Mouse (Mus musculus) lung, embryonic 14.5 days (tissue): ENCODE data around the gene Jup. TPM values are rescaled to one million over a fixed set of nuclear protein-coding genes. Genes with fewer than 3 reads are reported as not detected.
A peak's percentile ranks its signal among the peaks of the same experiment; 100 is the strongest.
"Not testable (repeated sequence)": the region's sequence is repeated elsewhere in the genome, so short reads cannot be mapped to it uniquely, and the experiment has no call there.

Experiments used
- ATAC-seq: fragments of 200-750 bp; cut with Nextera tagmentation; 2 replicates; pipeline ENCODE4 v1.8.0; 2017; ENCODE audit warnings: mild to moderate bottlenecking, moderate TSS enrichment, moderate library complexity; ENCODE audit not compliant: insufficient read depth
- DNase-seq: peaks from one replicate; pipeline ENCODE4 v3.0.0-alpha.2; 2015
- H3K27ac ChIP-seq: fragments of 300-500 bp; sonication (generic); 2 replicates; pipeline ENCODE4 v1.5.1; 2014; ENCODE audit warnings: low read depth, mild to moderate bottlenecking, moderate library complexity
- H3K27me3 ChIP-seq: fragments of 300-500 bp; sonication (generic); 2 replicates; pipeline ENCODE4 v1.6.1; 2014; ENCODE audit warnings: low read length, control low read depth; ENCODE audit not compliant: insufficient read depth
- H3K36me3 ChIP-seq: fragments of 300-500 bp; sonication (generic); 2 replicates; pipeline ENCODE4 v1.6.1; 2014; ENCODE audit warnings: control low read depth; ENCODE audit not compliant: insufficient read depth
- H3K4me1 ChIP-seq: fragments of 300-500 bp; sonication (generic); 2 replicates; pipeline ENCODE4 v1.6.1; 2014; ENCODE audit warnings: antibody characterized with exemption, control low read depth; ENCODE audit not compliant: insufficient read depth
- H3K4me2 ChIP-seq: fragments of 300-500 bp; sonication (generic); 2 replicates; pipeline ENCODE4 v1.6.1; 2014; ENCODE audit warnings: mild to moderate bottlenecking
- H3K4me3 ChIP-seq: fragments of 300-500 bp; sonication (generic); 2 replicates; pipeline ENCODE4 v1.5.1; 2014; ENCODE audit warnings: low read depth, low read length
- H3K9ac ChIP-seq: fragments of 300-500 bp; sonication (generic); 2 replicates; pipeline ENCODE4 v1.6.1; 2014
- H3K9me3 ChIP-seq: fragments of 300-500 bp; sonication (generic); 2 replicates; pipeline ENCODE4 v1.6.1; 2016; ENCODE audit warnings: low read depth, low read length, control low read depth
- CTCF ChIP-seq: IDR thresholded peaks from 2 replicates; pipeline ENCODE4 v1.5.1; 2016; ENCODE audit warnings: antibody characterized with exemption, low read depth
- WGBS: fragments of 180-500 bp; shearing (Covaris S2); extraction: QIAGEN DNeasy Blood & Tissue Kit; methylation state at CpG from one replicate; pipeline ENCODE4 v1.1.7; 2014; 5-methylcytosine and 5-hydroxymethylcytosine counted together
- polyA plus RNA-seq: library from polyadenylated mRNA; unstranded; fragments of >200 nt; fragmentation: Nextera tagmentation; extraction: Ambion mirVana; gene quantifications from 2 replicates; pipeline ENCODE4 v1.2.1, GENCODE M21; 2014

Gene Jup
- polyA plus RNA-seq, 1 experiment from 2014 or later, result 88.3 TPM

DNA sequence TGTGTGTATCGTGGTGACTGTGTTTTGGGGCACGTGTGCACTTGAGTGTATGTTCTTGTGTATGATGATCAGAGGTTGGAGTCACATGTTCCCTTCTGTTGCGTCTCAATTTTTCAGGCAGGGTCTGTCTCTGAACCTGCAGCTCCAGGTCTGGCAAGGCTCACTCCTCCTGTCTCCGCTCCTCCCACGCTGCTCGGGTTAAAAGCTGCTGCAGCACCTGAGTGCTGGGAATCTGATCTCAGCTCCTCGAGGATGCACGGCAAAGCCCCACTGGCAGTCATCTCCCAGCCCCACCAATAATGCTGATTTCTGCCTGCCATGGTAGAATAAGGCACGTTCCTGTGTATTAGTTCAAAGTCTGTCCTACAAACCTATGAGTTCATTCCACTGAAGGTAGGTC is 22.4 kb downstream of the Jup start:
- H3K4me2 ChIP-seq, result no peak overlapping the region
- no peak overlapping the region for H3K27ac ChIP-seq
- H3K4me1 ChIP-seq, result no peaks in the 10 kb centered on the region
- no peaks in the 10 kb centered on the region for H3K27me3 ChIP-seq
- DNase-seq (no peak), ATAC-seq (no peak)
- no peak for TF ChIP-seq CTCF
- no peak overlapping the region for H3K9ac ChIP-seq
- peaks cover 75% of the 10 kb centered on the region for H3K36me3 ChIP-seq
- no peaks in the 10 kb centered on the region for H3K9me3 ChIP-seq
- no peak overlapping the region for H3K4me3 ChIP-seq
- WGBS, result 84% methylated on average over 9 of the region's 9 CpGs

DNA sequence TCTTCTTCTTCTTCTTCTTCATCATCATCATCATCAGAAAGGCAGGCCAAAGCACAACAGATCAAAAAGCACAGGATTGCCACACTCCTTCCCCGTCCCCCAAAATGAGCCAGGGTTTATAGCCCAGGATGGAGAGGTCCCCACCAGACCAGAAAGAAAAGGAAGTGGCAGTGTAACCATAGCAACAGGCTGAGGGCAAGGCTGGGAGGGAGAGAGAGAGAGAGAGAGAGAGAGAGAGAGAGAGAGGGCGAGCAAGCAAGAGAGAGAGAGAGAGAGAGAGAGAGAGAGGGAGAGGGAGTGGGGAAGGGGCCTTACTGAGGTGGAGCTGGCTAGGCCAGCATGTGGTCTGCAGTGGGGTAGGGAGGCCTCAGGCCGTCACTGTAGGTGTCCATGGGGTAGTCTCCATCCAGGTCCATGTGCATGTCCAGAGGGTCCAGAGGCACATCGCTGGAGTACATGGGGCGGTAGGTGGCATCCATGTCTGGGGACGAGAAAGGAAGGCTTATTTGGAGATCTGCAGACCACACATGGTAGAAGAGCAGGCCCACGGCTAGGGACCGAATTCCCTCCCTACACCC is 25.5 kb downstream of the Jup start:
- WGBS, result 78% methylated on average over 8 of the region's 8 CpGs
- H3K9ac ChIP-seq, result no peak overlapping the region
- H3K36me3 ChIP-seq, result peaks cover 57% of the 10 kb centered on the region
- H3K4me1 ChIP-seq, result no peaks in the 10 kb centered on the region
- H3K4me2 ChIP-seq, result no peak overlapping the region
- H3K27me3 ChIP-seq, result no peaks in the 10 kb centered on the region
- H3K9me3 ChIP-seq, result no peaks in the 10 kb centered on the region
- no peak for TF ChIP-seq CTCF
- H3K4me3 ChIP-seq, result no peak overlapping the region
- ATAC-seq (no peak), DNase-seq (no peak)
- no peak overlapping the region for H3K27ac ChIP-seq

DNA sequence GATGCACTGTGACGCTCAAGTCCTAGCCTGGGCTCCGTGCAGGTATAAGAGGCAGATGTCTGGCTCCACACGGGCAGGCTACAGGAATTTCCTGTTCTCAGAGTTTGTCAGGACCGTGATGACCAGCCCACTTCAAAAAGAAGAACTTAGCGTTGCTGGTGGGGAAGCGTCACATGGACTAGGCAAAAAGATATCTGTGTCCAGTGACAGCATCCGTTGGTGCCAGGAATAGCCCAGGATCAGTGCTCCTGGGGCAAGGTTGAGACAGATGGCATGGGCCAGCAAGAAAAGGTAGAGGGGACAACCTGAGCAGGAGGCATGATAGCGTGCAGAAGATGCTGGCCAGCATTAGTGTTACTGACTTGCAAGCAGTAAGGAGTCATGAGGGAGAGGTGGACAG is 27.7 kb downstream of the Jup start:
- no peak overlapping the region for H3K9ac ChIP-seq
- peaks cover 35% of the 10 kb centered on the region for H3K36me3 ChIP-seq
- ATAC-seq (no peak), DNase-seq (no peak)
- no peaks in the 10 kb centered on the region for H3K9me3 ChIP-seq
- no peak overlapping the region for H3K4me3 ChIP-seq
- no peak overlapping the region for H3K27ac ChIP-seq
- TF ChIP-seq CTCF, result no peak
- no peaks in the 10 kb centered on the region for H3K4me1 ChIP-seq
- H3K27me3 ChIP-seq, result no peaks in the 10 kb centered on the region
- no peak overlapping the region for H3K4me2 ChIP-seq
- 60% methylated on average over 8 of the region's 8 CpGs for WGBS

DNA sequence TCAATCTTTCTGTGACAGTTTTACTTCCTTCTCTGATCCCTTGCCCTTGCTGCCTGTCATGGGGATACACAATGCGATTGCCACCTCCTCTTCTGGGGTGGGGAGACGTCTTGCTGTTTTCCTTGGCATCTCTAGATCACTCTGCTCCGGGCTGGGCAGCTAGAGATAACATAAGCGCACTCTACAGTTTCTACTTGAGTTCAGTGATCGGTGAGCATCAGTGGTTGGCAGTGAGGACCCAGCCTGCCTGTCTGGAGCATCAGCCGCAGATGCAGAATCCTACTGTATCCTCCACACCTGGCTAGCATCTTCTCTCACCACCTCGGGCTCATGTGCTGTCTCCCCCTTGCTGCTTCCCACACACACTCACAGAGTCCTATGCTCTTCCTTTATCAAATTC is 28.4 kb downstream of the Jup start:
- WGBS, result 57% methylated on average over 7 of the region's 7 CpGs
- Histone ChIP-seq H3K27me3 (no peaks in the 10 kb centered on the region), H3K4me2 (no peak overlapping the region), H3K36me3 (peaks cover 32% of the 10 kb centered on the region), H3K9me3 (no peaks in the 10 kb centered on the region), H3K4me1 (no peaks in the 10 kb centered on the region), H3K27ac (no peak overlapping the region), H3K4me3 (no peak overlapping the region), H3K9ac (no peak overlapping the region)
- DNase-seq (no peak), ATAC-seq (no peak)
- no peak for TF ChIP-seq CTCF

DNA sequence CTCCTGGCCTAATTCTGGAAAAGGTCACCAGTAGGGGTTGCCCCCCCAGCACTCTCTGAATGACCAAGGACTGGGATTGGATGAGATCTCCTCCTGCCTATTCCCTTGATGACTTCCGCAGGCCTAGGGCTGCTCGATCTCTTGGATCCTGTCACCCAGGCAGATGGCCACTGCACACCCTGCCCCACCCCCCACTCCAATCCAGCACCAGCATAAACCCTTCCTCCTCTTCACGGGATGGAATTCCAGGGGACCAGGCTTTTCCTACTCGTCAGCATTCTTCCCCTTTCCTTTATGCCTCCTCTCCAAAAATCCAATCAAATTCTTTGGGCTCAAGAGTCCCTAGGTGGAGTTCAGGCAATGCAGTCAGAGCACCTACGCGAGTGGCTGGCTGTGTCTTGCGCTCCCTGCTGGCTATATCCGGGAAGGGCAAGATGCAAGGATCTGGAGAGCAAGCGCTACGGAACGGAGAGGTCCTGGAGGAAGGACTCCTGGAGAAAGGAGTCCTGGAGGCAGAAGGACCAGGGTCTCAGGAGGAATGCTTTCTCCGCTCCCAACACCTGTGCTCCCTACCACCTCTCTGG is 34.5 kb downstream of the Jup start:
- peak; percentile 84 for DNase-seq
- WGBS, result 14% methylated on average over 12 of the region's 12 CpGs

DNA sequence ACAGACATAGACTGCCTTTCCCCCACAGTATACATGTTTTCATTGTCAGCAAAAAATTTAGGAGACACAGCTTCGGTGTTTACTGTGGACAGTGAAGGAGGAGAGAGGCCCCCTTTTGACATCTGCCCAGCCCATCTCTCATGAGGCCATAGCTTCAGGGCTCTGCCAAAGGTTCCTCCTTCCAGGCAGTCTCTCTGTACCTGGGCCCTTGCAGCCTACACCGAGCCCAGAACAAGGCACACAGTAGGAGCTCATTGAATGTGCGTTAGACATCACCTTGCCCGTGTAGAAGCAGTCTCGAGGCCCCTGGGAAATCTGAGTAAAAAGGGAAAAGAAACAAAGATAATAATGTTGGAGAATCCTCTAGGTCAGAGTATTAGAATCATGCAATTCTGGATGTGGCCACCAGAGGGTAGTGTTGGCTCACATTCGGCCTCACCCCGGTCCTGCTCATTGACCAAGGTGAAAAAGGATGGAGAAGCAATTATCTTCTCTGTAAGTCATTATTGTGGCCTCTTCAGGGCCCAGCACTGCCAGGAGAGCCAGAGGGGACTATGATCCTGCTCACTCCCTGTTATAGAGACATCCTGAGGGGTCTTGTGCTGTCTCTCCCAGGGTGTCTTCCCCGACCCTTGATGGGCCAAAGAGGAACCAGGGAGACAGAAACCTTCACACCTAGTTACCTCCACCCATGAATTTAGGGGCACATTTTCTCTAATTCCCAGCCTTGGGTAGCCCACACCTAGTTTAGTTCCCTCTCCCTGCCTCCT is 35.2 kb downstream of the Jup start:
- H3K4me3 ChIP-seq, result no peak overlapping the region
- H3K9ac ChIP-seq, result no peak overlapping the region
- H3K27me3 ChIP-seq, result peaks cover 12% of the 10 kb centered on the region
- no peaks in the 10 kb centered on the region for H3K9me3 ChIP-seq
- H3K4me1 ChIP-seq, result no peaks in the 10 kb centered on the region
- ATAC-seq, result peak; percentile 46; the same call in 1 of the 2 replicates
- no peak overlapping the region for H3K4me2 ChIP-seq
- peak; percentile 93 for TF ChIP-seq CTCF
- H3K36me3 ChIP-seq, result no peaks in the 10 kb centered on the region
- DNase-seq, result peak; percentile 90
- WGBS, result 13% methylated on average over 8 of the region's 8 CpGs
- no peak overlapping the region for H3K27ac ChIP-seq

More for the DNA sequence above, 34.5 kb downstream of the Jup start:
- Histone ChIP-seq H3K4me1 (no peaks in the 10 kb centered on the region), H3K4me3 (no peak overlapping the region), H3K27me3 (peaks cover 9% of the 10 kb centered on the region; the same call in 1 of the 2 replicates), H3K4me2 (no peak overlapping the region), H3K27ac (no peak overlapping the region), H3K9ac (no peak overlapping the region), H3K36me3 (no peaks in the 10 kb centered on the region), H3K9me3 (no peaks in the 10 kb centered on the region)
- TF ChIP-seq CTCF, result peak; percentile 84
- peak; percentile 58 for ATAC-seq

DNA sequence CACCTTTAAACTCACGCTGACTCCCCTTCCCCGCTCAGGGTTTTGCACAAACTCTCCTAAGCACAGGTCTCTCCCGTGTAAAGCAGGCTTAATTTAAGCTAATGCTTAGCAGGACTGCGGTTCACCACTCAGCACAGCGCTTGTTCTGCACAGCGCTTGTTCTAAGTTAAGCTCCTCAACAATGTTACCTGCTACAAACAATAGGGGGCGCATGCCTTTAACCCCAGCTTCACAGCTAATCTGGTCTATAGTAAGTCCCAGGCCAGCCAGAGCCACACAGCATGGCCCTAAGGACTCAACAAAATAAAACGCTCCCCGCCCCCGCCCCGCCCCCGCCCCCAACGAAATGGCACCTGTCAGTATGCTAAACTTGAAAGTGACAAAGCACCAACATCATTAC is 36.5 kb downstream of the Jup start:
- H3K9me3 ChIP-seq, H3K4me3 ChIP-seq, H3K4me1 ChIP-seq, H3K36me3 ChIP-seq, DNase-seq, ATAC-seq, H3K4me2 ChIP-seq, H3K27ac ChIP-seq, H3K9ac ChIP-seq: not testable (repeated sequence)
- H3K27me3 ChIP-seq, result peaks cover 26% of the 10 kb centered on the region
- WGBS, result no CpG with 5 or more reads among the region's 13 CpGs
